Mouse (Mus musculus) myocyte (in vitro differentiated cells): ENCODE data around the gene Fam189b.

Experiments
- E2F4 ChIP-seq: IDR thresholded peaks from one replicate; pipeline ENCODE4 v1.6.1; 2011; ENCODE audit warnings: mild to moderate bottlenecking, control low read depth, moderate library complexity; ENCODE audit not compliant: insufficient read depth
- MYOG ChIP-seq, 3 experiments: IDR thresholded peaks; one replicate each; pipeline ENCODE4 v1.6.1; 2011; ENCODE audit warnings: control low read depth in 2 of 3, low read depth in 2 of 3, mild to moderate bottlenecking in 2 of 3; ENCODE audit not compliant: insufficient read length in 2 of 3, control insufficient read depth in 1 of 3, insufficient read depth in 1 of 3
- POLR2A ChIP-seq: IDR thresholded peaks from one replicate; pipeline ENCODE4 v1.6.1; 2011; ENCODE audit warnings: low read depth, mild to moderate bottlenecking, control low read depth, moderate library complexity; ENCODE audit not compliant: insufficient read length
- POLR2AphosphoS2 ChIP-seq: IDR thresholded peaks from one replicate; pipeline ENCODE4 v1.6.1; 2011; ENCODE audit warnings: low read depth, control low read depth; ENCODE audit not compliant: insufficient read length
- USF1 ChIP-seq: IDR thresholded peaks from one replicate; pipeline ENCODE4 v1.6.1; 2011; ENCODE audit warnings: low read depth, mild to moderate bottlenecking, control low read depth, moderate library complexity

- TF ChIP-seq POLR2A, result no peak
- no peak for TF ChIP-seq E2F4
- no peak for TF ChIP-seq MYOG (IDR thresholded peaks at IDR 0.05; ENCODE audit: control insufficient read depth in 1 of 3, insufficient read depth in 1 of 3, insufficient read length in 2 of 3, low read depth in 2 of 3)
- no peak for TF ChIP-seq POLR2AphosphoS2
- no peak for TF ChIP-seq USF1
Measured at GRCm38 (mm10) chr3:89227307-89228179, 44.6 kb downstream of the Fam189b start.
